Mouse (Mus musculus) ES-Bruce4 (cell line): ENCODE measurements around the gene Ptprm.

Experiments used
- EP300 ChIP-seq: IDR thresholded peaks from 2 replicates; pipeline ENCODE4 v1.6.1; 2011; ENCODE audit warnings: low read depth, low read length; ENCODE audit not compliant: insufficient read depth
- POLR2A ChIP-seq: IDR thresholded peaks from one replicate; pipeline ENCODE4 v1.8.1; 2011; ENCODE audit warnings: low read length; ENCODE audit not compliant: insufficient read depth

GRCm38 (mm10) chr17:66960557-66960956 lies 393.7 kb downstream of the Ptprm start:
- no peak for TF ChIP-seq POLR2A
- TF ChIP-seq EP300, result no peak
